Mouse (Mus musculus) telencephalon, adult 2 months (tissue): ENCODE results near the gene Ube4a.
A peak's percentile ranks its signal among the peaks of the same experiment; 100 is the strongest.
"Not testable (repeated sequence)": the region's sequence is repeated elsewhere in the genome, so short reads cannot be mapped to it uniquely, and the experiment has no call there.

ENCODE experiments used
- DNase-seq: peaks from one replicate; pipeline ENCODE4 v3.0.0-alpha.2; 2011; ENCODE audit warnings: low read depth, low spot score

Gene Ube4a

GRCm38 (mm10) chr9:44981104-44981503 lies 15.7 kb upstream of the Ube4a start:
- no peak for DNase-seq

GRCm38 (mm10) chr9:44980242-44980641 lies 14.8 kb upstream of the Ube4a start, which contains the start of gene Cd3g:
Gene Cd3g, minus strand, starts transcription at chr9:44980431.
- DNase-seq, result no peak

- DNase-seq, result no peak
These were observed 14.4 kb upstream of the Ube4a start for GRCm38 (mm10) chr9:44979806-44980205.

- no peak for DNase-seq
These were observed 12.4 kb upstream of the Ube4a start for GRCm38 (mm10) chr9:44977813-44978212.

GRCm38 (mm10) chr9:44969450-44969849 lies 4.0 kb upstream of the Ube4a start:
- no peak for DNase-seq

GRCm38 (mm10) chr9:44967763-44968162 lies 2.4 kb upstream of the Ube4a start:
- DNase-seq, result not testable (repeated sequence)

- peak; percentile 26 for DNase-seq
These were observed 1.4 kb upstream of the Ube4a start for GRCm38 (mm10) chr9:44966815-44967242.

GRCm38 (mm10) chr9:44965833-44966466 lies 550 bp upstream of the Ube4a start:
- no peak for DNase-seq

GRCm38 (mm10) chr9:44954432-44954831 lies 11.0 kb downstream of the Ube4a start:
- no peak for DNase-seq

- no peak for DNase-seq
These were observed 17.6 kb downstream of the Ube4a start for GRCm38 (mm10) chr9:44947836-44948235.

- no peak for DNase-seq
These were observed 19.2 kb downstream of the Ube4a start for GRCm38 (mm10) chr9:44946185-44946695.

GRCm38 (mm10) chr9:44942421-44942820 lies 23.0 kb downstream of the Ube4a start:
- DNase-seq, result no peak

GRCm38 (mm10) chr9:44941756-44942155 lies 23.6 kb downstream of the Ube4a start:
- no peak for DNase-seq

GRCm38 (mm10) chr9:44921543-44921942 lies 43.9 kb downstream of the Ube4a start:
- no peak for DNase-seq

- no peak for DNase-seq
These were observed 44.3 kb downstream of the Ube4a start for GRCm38 (mm10) chr9:44921123-44921468.

GRCm38 (mm10) chr9:44920374-44921122 lies 44.9 kb downstream of the Ube4a start, which contains the start of gene Atp5l:
Gene Atp5l, minus strand, starts transcription at chr9:44920742.
- DNase-seq, result peak; percentile 99

- no peak for DNase-seq
These were observed 45.8 kb downstream of the Ube4a start for GRCm38 (mm10) chr9:44919606-44920005.

- no peak for DNase-seq
These were observed 49.2 kb downstream of the Ube4a start for GRCm38 (mm10) chr9:44916196-44916595.

- DNase-seq, result no peak
These were observed 50.7 kb downstream of the Ube4a start for GRCm38 (mm10) chr9:44914706-44915105.

GRCm38 (mm10) chr9:44911365-44911764 lies 54.0 kb downstream of the Ube4a start:
- peak; percentile 60 for DNase-seq

GRCm38 (mm10) chr9:44905620-44906019 lies 59.8 kb downstream of the Ube4a start:
- peak; percentile 95 for DNase-seq

GRCm38 (mm10) chr9:44904964-44905363 lies 60.4 kb downstream of the Ube4a start:
- DNase-seq, result peak; percentile 96

- no peak for DNase-seq
These were observed 61.5 kb downstream of the Ube4a start for GRCm38 (mm10) chr9:44903856-44904255.
